Mouse (Mus musculus): ENCODE measurements around the gene Sult2b1. TPM values are rescaled to one million over a fixed set of nuclear protein-coding genes. Genes with fewer than 3 reads are reported as not detected.

The Sult2b1 gene
- total RNA-seq, 1 experiment: 1.6 TPM

DNA sequence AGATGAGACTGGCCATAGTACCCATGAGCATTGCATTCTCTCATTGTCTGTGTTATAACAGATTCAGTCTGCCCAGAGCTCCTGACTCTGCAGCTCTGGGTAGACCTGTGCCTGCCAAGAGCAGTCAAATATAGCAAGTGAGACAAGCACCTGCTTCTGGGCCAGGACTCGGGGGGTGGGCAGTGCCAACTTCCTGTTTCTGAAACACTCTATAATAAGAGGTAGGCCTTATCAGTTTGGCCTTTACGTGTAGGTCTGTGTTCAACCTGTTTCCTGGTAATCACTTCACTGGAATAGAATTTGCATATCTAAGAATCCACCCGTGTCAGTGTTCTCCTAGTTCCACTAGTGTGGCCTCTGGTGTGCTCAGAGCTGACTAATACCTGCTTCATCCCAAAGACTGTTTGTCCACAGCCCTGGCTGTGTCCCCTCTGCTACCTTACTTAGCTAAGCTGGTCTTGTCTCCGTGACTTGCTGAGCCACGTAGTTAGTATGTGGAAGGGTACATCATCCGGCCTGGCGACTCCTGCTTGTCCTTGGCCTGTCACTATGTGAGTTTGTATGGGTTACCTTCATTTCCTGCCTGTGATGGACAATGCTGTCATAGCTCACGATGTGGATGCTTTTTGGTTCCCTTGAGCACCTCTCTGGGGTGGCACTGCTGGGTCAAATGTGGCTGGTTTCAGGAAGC, 103.3 kb downstream of the Sult2b1 start:
- Histone ChIP-seq H3K36me3 (ENCODE audit: control insufficient read depth, insufficient read depth, low read length, poor library complexity, severe bottlenecking) (peaks cover 3% of the 10 kb centered on the region; the same call in 1 of the 2 replicates), H3K9me3 (ENCODE audit: control insufficient read depth, insufficient read depth, low read depth, low read length) (no peaks in the 10 kb centered on the region), H3K27ac (ENCODE audit: insufficient read depth, low read depth, low read length, poor library complexity, severe bottlenecking) (no peak overlapping the region), H3K4me3 (ENCODE audit: insufficient read depth in 1 of 2, low read depth in 1 of 2, low read length in 2 of 2, poor library complexity in 1 of 2, severe bottlenecking in 1 of 2) (no peak overlapping the region), H3K4me1 (ENCODE audit: control insufficient read depth in 2 of 2, insufficient read depth in 2 of 2, low read length in 2 of 2, poor library complexity in 1 of 2) (peaks cover 0 to 9% of the 10 kb centered on the region in 2 experiments; a peak in 1 of 4 replicates), H3K9ac (ENCODE audit: insufficient read depth, low read depth, low read length, poor library complexity, severe bottlenecking) (no peak overlapping the region)
- TF ChIP-seq HCFC1 (IDR thresholded peaks at IDR 0.05; ENCODE audit: borderline replicate concordance, insufficient read depth, low read length): no peak
- TF ChIP-seq CHD2 (IDR thresholded peaks at IDR 0.05; ENCODE audit: low read depth, low read length): no peak
- TF ChIP-seq ZNF384 (IDR thresholded peaks at IDR 0.05; ENCODE audit: low read depth, low read length): no peak
- TF ChIP-seq MAFK (IDR thresholded peaks at IDR 0.05; ENCODE audit: insufficient read depth, low read depth, low read length): no peak
- no peak for TF ChIP-seq ZC3H11A (IDR thresholded peaks at IDR 0.05; ENCODE audit: borderline replicate concordance, low read depth, low read length)
- in situ Hi-C loops (cut with MboI; ENCODE audit: low sequenced_read_pairs in 2 of 2, unreplicated experiment in 2 of 2): no loop called here
- DNase-seq (ENCODE audit: low read depth, low spot score): no peak

Other genes with a start within 250 kb of the Sult2b1 start
- 32.5 and 33.0 TPM in 2 replicates for gene Hsd17b14, start 229.8 kb downstream of the Sult2b1 start, total RNA-seq (2012; rRNA removed)
- 60.3 and 87.7 TPM in 2 replicates for gene Bcat2, start 214.5 kb downstream of the Sult2b1 start, total RNA-seq (2012; rRNA removed)
- 0.67 and 1.1 TPM in 2 replicates for gene Fgf21, start 169.2 kb downstream of the Sult2b1 start, total RNA-seq (2012; rRNA removed)
- 0.49 and 2.5 TPM in 2 replicates for gene Fut1, start 167.4 kb downstream of the Sult2b1 start, total RNA-seq (2012; rRNA removed)
- 0.31 and 0.63 TPM in 2 replicates for gene Izumo1, start 162.9 kb downstream of the Sult2b1 start, total RNA-seq (2012; rRNA removed)
- 5.3 and 8.6 TPM in 2 replicates for gene Rasip1, start 157.2 kb downstream of the Sult2b1 start, total RNA-seq (2012; rRNA removed)
- gene Mamstr, start 144.7 kb downstream of the Sult2b1 start, total RNA-seq (2012; rRNA removed): 0.71 and 0.74 TPM in 2 replicates
- 0.27 and 0.37 TPM in 2 replicates for gene Fut2, start 118.3 kb downstream of the Sult2b1 start, total RNA-seq (2012; rRNA removed)
- 0.54 and 0.74 TPM in 2 replicates for gene Ntn5, start 100.6 kb downstream of the Sult2b1 start, total RNA-seq (2012; rRNA removed)
- 4.5 and 7.6 TPM in 2 replicates for gene Sec1, start 90.3 kb downstream of the Sult2b1 start, total RNA-seq (2012; rRNA removed)
- 4.4 and 7.9 TPM in 2 replicates for gene Car11, start 84.8 kb downstream of the Sult2b1 start, total RNA-seq (2012; rRNA removed)
- 10.0 and 10.6 TPM in 2 replicates for gene Dbp, start 79.6 kb downstream of the Sult2b1 start, total RNA-seq (2012; rRNA removed)
- 3,487 and 5,312 TPM in 2 replicates for gene Rpl18, start 69.2 kb downstream of the Sult2b1 start, total RNA-seq (2012; rRNA removed)
- gene Sphk2, start 66.7 kb downstream of the Sult2b1 start, total RNA-seq (2012; rRNA removed): 18.7 and 21.5 TPM in 2 replicates
- gene Fam83e, start 63.5 kb downstream of the Sult2b1 start, total RNA-seq (2012; rRNA removed): 6.1 and 6.6 TPM in 2 replicates
- 0.76 and 1.7 TPM in 2 replicates for gene Spaca4, start 58.9 kb downstream of the Sult2b1 start, total RNA-seq (2012; rRNA removed)
- 7.2 and 9.5 TPM in 2 replicates for gene Lmtk3, start 931 bp downstream of the Sult2b1 start, total RNA-seq (2012; rRNA removed)
- 96.2 and 113 TPM in 2 replicates for gene Cyth2, start 29.9 kb upstream of the Sult2b1 start, total RNA-seq (2012; rRNA removed)
- gene Kcnj14, start 40.1 kb upstream of the Sult2b1 start, total RNA-seq (2012; rRNA removed): 1.6 and 2.6 TPM in 2 replicates
- gene Grwd1, start 46.3 kb upstream of the Sult2b1 start, total RNA-seq (2012; rRNA removed): 93.4 and 107 TPM in 2 replicates
- gene Kdelr1, start 88.1 kb upstream of the Sult2b1 start, total RNA-seq (2012; rRNA removed): 73.2 and 87.2 TPM in 2 replicates
- gene Grin2d, start 93.7 kb upstream of the Sult2b1 start, total RNA-seq (2012; rRNA removed): 0.67 and 0.90 TPM in 2 replicates
- gene Syngr4, start 112.0 kb upstream of the Sult2b1 start, total RNA-seq (2012; rRNA removed): 0.74 TPM in 1 of 2 replicates, not detected in the other
- gene Tmem143, start 112.3 kb upstream of the Sult2b1 start, total RNA-seq (2012; rRNA removed): 26.0 and 34.8 TPM in 2 replicates
- gene Emp3, start 136.7 kb upstream of the Sult2b1 start, total RNA-seq (2012; rRNA removed): 43.8 and 56.5 TPM in 2 replicates
- 7.7 and 12.5 TPM in 2 replicates for gene Ccdc114, start 139.4 kb upstream of the Sult2b1 start, total RNA-seq (2012; rRNA removed)
- 4.7 and 7.1 TPM in 2 replicates for gene Abcc6, start 245.6 kb upstream of the Sult2b1 start, total RNA-seq (2012; rRNA removed)
- gene Nomo1, start 249.0 kb upstream of the Sult2b1 start, total RNA-seq (2012; rRNA removed): 173 and 219 TPM in 2 replicates

All from ES-E14 (cell line).